Mouse (Mus musculus) brown adipose tissue, adult 24 weeks (tissue): ENCODE measurements around the gene Lrch1. TPM values are rescaled to one million over a fixed set of nuclear protein-coding genes. Genes with fewer than 3 reads are reported as not detected.
A peak's percentile ranks its signal among the peaks of the same experiment; 100 is the strongest.

Source experiments
- H3K27ac ChIP-seq: fragments of 200-500 bp; replicated peaks from 2 replicates; pipeline ENCODE4 v1.5.1; 2012; ENCODE audit warnings: low read depth, mild to moderate bottlenecking, low read length
- H3K4me1 ChIP-seq: fragments of 200-500 bp; 2 replicates; pipeline ENCODE4 v1.6.1; 2012; ENCODE audit warnings: low read length, mixed read lengths; ENCODE audit not compliant: control insufficient read depth, insufficient read depth, insufficient read length
- H3K4me3 ChIP-seq: fragments of 200-500 bp; 2 replicates; pipeline ENCODE4 v1.5.1; 2012; ENCODE audit warnings: low read depth, mild to moderate bottlenecking, low read length, moderate library complexity; ENCODE audit not compliant: insufficient read depth
- polyA plus RNA-seq: library from polyadenylated mRNA; stranded (reverse); fragments of >200 nt; gene quantifications from 2 replicates; pipeline ENCODE4 v1.2.4, GENCODE M21; 2012; ENCODE audit not compliant: missing spikeins, insufficient read depth, insufficient read length

The Lrch1 gene
- polyA plus RNA-seq, 1 experiment = 7.1 TPM

- Histone ChIP-seq H3K4me3 (no peak overlapping the region; the same call in 1 of the 2 replicates), H3K27ac (peak overlapping the region; percentile 70), H3K4me1 (peaks cover 27% of the 10 kb centered on the region)
Measured at GRCm38 (mm10) chr14:74899953-74900704, 47.5 kb downstream of the Lrch1 start.

- peaks cover 22% of the 10 kb centered on the region for H3K4me1 ChIP-seq
- no peak overlapping the region for H3K4me3 ChIP-seq
- H3K27ac ChIP-seq = peak overlapping the region; percentile 3; the same call in 1 of the 2 replicates
Measured at GRCm38 (mm10) chr14:74898939-74899338, 48.7 kb downstream of the Lrch1 start.

- Histone ChIP-seq H3K27ac (no peak overlapping the region), H3K4me1 (no peaks in the 10 kb centered on the region), H3K4me3 (no peak overlapping the region)
Measured at GRCm38 (mm10) chr14:74893693-74894092, 54.0 kb downstream of the Lrch1 start.

- Histone ChIP-seq H3K27ac (no peak overlapping the region), H3K4me3 (no peak overlapping the region), H3K4me1 (no peaks in the 10 kb centered on the region)
Measured at GRCm38 (mm10) chr14:74893085-74893648, 54.5 kb downstream of the Lrch1 start.

GRCm38 (mm10) chr14:74889304-74889703, 58.4 kb downstream of the Lrch1 start:
- no peak overlapping the region for H3K27ac ChIP-seq
- peaks cover 8% of the 10 kb centered on the region; the same call in 1 of the 2 replicates for H3K4me1 ChIP-seq
- H3K4me3 ChIP-seq = no peak overlapping the region

GRCm38 (mm10) chr14:74888103-74888502, 59.6 kb downstream of the Lrch1 start:
- Histone ChIP-seq H3K27ac (no peak overlapping the region), H3K4me3 (no peak overlapping the region), H3K4me1 (peaks cover 8% of the 10 kb centered on the region; the same call in 1 of the 2 replicates)

- no peak overlapping the region for H3K27ac ChIP-seq
- peaks cover 8% of the 10 kb centered on the region; the same call in 1 of the 2 replicates for H3K4me1 ChIP-seq
- H3K4me3 ChIP-seq = no peak overlapping the region
Measured at GRCm38 (mm10) chr14:74886453-74886852, 61.2 kb downstream of the Lrch1 start.

GRCm38 (mm10) chr14:74884920-74885319, 62.8 kb downstream of the Lrch1 start:
- peaks cover 9% of the 10 kb centered on the region; the same call in 1 of the 2 replicates for H3K4me1 ChIP-seq
- no peak overlapping the region for H3K4me3 ChIP-seq
- H3K27ac ChIP-seq = no peak overlapping the region

GRCm38 (mm10) chr14:74884024-74884680, 63.5 kb downstream of the Lrch1 start:
- Histone ChIP-seq H3K27ac (no peak overlapping the region), H3K4me3 (no peak overlapping the region), H3K4me1 (peaks cover 11% of the 10 kb centered on the region; the same call in 1 of the 2 replicates)

GRCm38 (mm10) chr14:74883204-74883603, 64.5 kb downstream of the Lrch1 start:
- no peak overlapping the region for H3K27ac ChIP-seq
- H3K4me1 ChIP-seq = peaks cover 11% of the 10 kb centered on the region; the same call in 1 of the 2 replicates
- H3K4me3 ChIP-seq = no peak overlapping the region

- Histone ChIP-seq H3K4me3 (no peak overlapping the region), H3K27ac (no peak overlapping the region), H3K4me1 (peaks cover 10% of the 10 kb centered on the region; the same call in 1 of the 2 replicates)
Measured at GRCm38 (mm10) chr14:74882754-74883153, 64.9 kb downstream of the Lrch1 start.

- Histone ChIP-seq H3K4me3 (no peak overlapping the region), H3K27ac (no peak overlapping the region), H3K4me1 (peaks cover 9% of the 10 kb centered on the region; the same call in 1 of the 2 replicates)
Measured at GRCm38 (mm10) chr14:74880868-74881267, 66.8 kb downstream of the Lrch1 start.

GRCm38 (mm10) chr14:74879480-74879879, 68.2 kb downstream of the Lrch1 start:
- no peak overlapping the region for H3K27ac ChIP-seq
- peaks cover 3% of the 10 kb centered on the region; the same call in 1 of the 2 replicates for H3K4me1 ChIP-seq
- no peak overlapping the region for H3K4me3 ChIP-seq

- no peak overlapping the region for H3K27ac ChIP-seq
- no peak overlapping the region for H3K4me3 ChIP-seq
- H3K4me1 ChIP-seq = peaks cover 3% of the 10 kb centered on the region
Measured at GRCm38 (mm10) chr14:74877287-74877686, 70.4 kb downstream of the Lrch1 start.

- H3K4me3 ChIP-seq = no peak overlapping the region
- H3K27ac ChIP-seq = no peak overlapping the region
- H3K4me1 ChIP-seq = peaks cover 24% of the 10 kb centered on the region
Measured at GRCm38 (mm10) chr14:74871220-74871619, 76.5 kb downstream of the Lrch1 start.
